Mouse (Mus musculus) embryonic facial prominence, embryonic 11.5 days (tissue): ENCODE results near the gene Gm20388. TPM values are rescaled to one million over a fixed set of nuclear protein-coding genes. Genes with fewer than 3 reads are reported as not detected.

Source experiments
- ATAC-seq: fragments of 200-750 bp; cut with Nextera tagmentation; replicated peaks from 2 replicates; pipeline ENCODE4 v1.8.0; 2017; ENCODE audit warnings: low read depth; ENCODE audit not compliant: insufficient number of reproducible peaks, low FRiP score, low TSS enrichment
- DNase-seq: peaks from one replicate; pipeline ENCODE4 v3.0.0-alpha.2; 2015; ENCODE audit warnings: low spot score
- H3K27ac ChIP-seq: fragments of 300-500 bp; sonication (generic); replicated peaks from 2 replicates; pipeline ENCODE4 v1.5.1; 2014; ENCODE audit warnings: mild to moderate bottlenecking, low read depth, low read length, control low read depth
- H3K27me3 ChIP-seq: fragments of 300-500 bp; sonication (generic); 2 replicates; pipeline ENCODE4 v1.6.1; 2014; ENCODE audit warnings: mild to moderate bottlenecking, low read length, moderate library complexity, mixed read lengths; ENCODE audit not compliant: control insufficient read depth, insufficient read depth
- H3K36me3 ChIP-seq: fragments of 300-500 bp; sonication (generic); replicated peaks from 2 replicates; pipeline ENCODE4 v1.6.1; 2014; ENCODE audit warnings: low read depth, mild to moderate bottlenecking, low read length, moderate library complexity, mixed read lengths; ENCODE audit not compliant: control insufficient read depth, insufficient read depth
- H3K4me1 ChIP-seq: fragments of 300-500 bp; sonication (generic); 2 replicates; pipeline ENCODE4 v1.6.1; 2014; ENCODE audit warnings: low read length, mixed read lengths; ENCODE audit not compliant: control insufficient read depth, insufficient read depth
- H3K4me2 ChIP-seq: fragments of 300-500 bp; sonication (generic); 2 replicates; pipeline ENCODE4 v1.6.1; 2014; ENCODE audit warnings: low read depth, mild to moderate bottlenecking, control low read depth, low read length, moderate library complexity
- H3K4me3 ChIP-seq: fragments of 300-500 bp; sonication (generic); 2 replicates; pipeline ENCODE4 v1.5.1; 2014; ENCODE audit warnings: low read depth, low read length, control low read depth
- H3K9ac ChIP-seq: fragments of 300-500 bp; sonication (generic); replicated peaks from 2 replicates; pipeline ENCODE4 v1.6.1; 2014; ENCODE audit warnings: mild to moderate bottlenecking, control low read depth, low read length
- H3K9me3 ChIP-seq: fragments of 300-500 bp; sonication (generic); replicated peaks from 2 replicates; pipeline ENCODE4 v1.6.1; 2016; ENCODE audit warnings: mild to moderate bottlenecking, low read length, inconsistent platforms, mixed read lengths; ENCODE audit not compliant: control insufficient read depth
- WGBS: fragments of 180-500 bp; shearing (Covaris S2); extraction: QIAGEN DNeasy Blood & Tissue Kit; methylation state at CpG from one replicate; pipeline ENCODE4 v1.1.7; 2014; 5-methylcytosine and 5-hydroxymethylcytosine counted together
- polyA plus RNA-seq: library from polyadenylated mRNA; unstranded; fragments of >200 nt; fragmentation: Nextera tagmentation; extraction: Ambion mirVana; gene quantifications from 2 replicates; pipeline ENCODE4 v1.2.1, GENCODE M21; 2014

Gm20388 gene
- polyA plus RNA-seq, 1 experiment from 2014 or later = 3.1 TPM

DNA sequence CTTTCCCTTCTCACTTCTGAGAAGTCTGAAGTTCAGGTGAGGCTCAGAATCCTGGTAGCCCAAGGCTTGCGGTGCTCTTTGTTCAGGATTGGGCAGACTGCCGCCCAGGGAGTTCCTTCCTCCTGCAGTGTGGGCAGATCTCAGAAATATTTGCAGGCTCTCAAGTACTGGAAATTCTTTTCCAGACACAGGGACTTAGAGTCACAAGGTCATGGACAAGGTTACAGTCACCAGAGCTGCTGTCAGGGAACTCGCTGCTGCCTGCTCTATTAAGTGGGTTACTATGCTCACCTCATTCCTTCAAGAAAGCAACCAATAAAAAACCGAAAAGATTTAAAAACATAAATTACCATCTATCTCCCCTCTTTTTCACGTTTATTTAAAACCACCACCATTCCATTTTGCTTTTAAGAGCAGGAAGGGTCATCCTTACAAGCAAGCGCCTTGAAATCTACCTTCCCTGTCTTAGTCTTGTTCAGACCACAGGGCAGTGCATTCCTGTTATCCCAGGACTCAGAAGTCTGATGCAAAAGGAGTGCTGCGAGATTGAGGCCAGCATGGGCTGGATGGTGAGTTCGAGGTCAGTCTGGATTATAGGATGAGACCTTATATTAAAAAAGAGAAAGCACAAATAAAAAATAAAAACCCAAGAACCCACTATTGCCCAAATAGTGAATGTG lies 4320.0 kb downstream of the Gm20388 start:
- peak; percentile 51 for ATAC-seq
- no peaks in the 10 kb centered on the region for H3K9me3 ChIP-seq
- WGBS = 49% methylated on average over 8 of the region's 8 CpGs
- H3K4me3 ChIP-seq = peak overlapping the region; percentile 91
- H3K27ac ChIP-seq = no peak overlapping the region
- no peak for DNase-seq
- H3K4me1 ChIP-seq = peaks cover 2% of the 10 kb centered on the region; the same call in 1 of the 2 replicates
- H3K4me2 ChIP-seq = peak overlapping the region; percentile 27; the same call in 1 of the 2 replicates
- H3K9ac ChIP-seq = no peak overlapping the region
- H3K27me3 ChIP-seq = no peaks in the 10 kb centered on the region
- H3K36me3 ChIP-seq = no peaks in the 10 kb centered on the region

DNA sequence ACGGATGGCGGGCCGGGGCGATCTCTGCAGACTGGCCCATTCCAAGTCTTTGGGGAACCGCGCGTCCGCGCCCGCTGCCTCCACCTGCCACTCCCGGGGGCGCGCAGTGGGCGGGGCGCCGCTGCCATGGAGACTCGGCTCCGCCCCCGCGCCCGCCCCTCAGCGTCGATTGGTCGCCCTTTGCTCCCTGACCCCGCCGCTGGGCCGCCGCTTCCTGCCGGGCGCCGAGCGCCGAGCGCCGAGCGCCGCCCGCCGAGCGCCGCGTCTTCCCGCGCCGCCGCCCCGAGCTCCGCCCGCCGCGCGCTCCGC lies 4320.5 kb downstream of the Gm20388 start, which contains the start of gene Galnt2:
Gene Galnt2 (plus strand): TSS at position 216 of the 309 bp plus-strand sequence.
- peak within 1 kb of the TSS; percentile 96 for H3K4me2 ChIP-seq
- under 1% methylated on average over 45 of the region's 53 CpGs for WGBS
- DNase-seq = peak; percentile 91
- no peaks in the 10 kb centered on the region for H3K9me3 ChIP-seq
- peak within 1 kb of the TSS; percentile 49 for H3K27ac ChIP-seq
- H3K9ac ChIP-seq = peak within 1 kb of the TSS; percentile 90
- no peaks in the 10 kb centered on the region for H3K36me3 ChIP-seq
- H3K27me3 ChIP-seq = no peaks in the 10 kb centered on the region
- peak; percentile 45 for ATAC-seq
- peaks cover 2% of the 10 kb centered on the region; the same call in 1 of the 2 replicates for H3K4me1 ChIP-seq
- H3K4me3 ChIP-seq = peak within 1 kb of the TSS; percentile 91

- WGBS = under 1% methylated on average over 67 of the region's 83 CpGs
- Histone ChIP-seq H3K27ac (peak overlapping the region; percentile 49), H3K27me3 (no peaks in the 10 kb centered on the region), H3K4me3 (peak overlapping the region; percentile 91), H3K4me1 (peaks cover 2% of the 10 kb centered on the region; the same call in 1 of the 2 replicates), H3K4me2 (peak overlapping the region; percentile 96), H3K9me3 (no peaks in the 10 kb centered on the region), H3K36me3 (no peaks in the 10 kb centered on the region), H3K9ac (peak overlapping the region; percentile 90)
- ATAC-seq (peak; percentile 61), DNase-seq (no peak)
These were observed 4321.0 kb downstream of the Gm20388 start for GRCm38 (mm10) chr8:124231485-124232279.

DNA sequence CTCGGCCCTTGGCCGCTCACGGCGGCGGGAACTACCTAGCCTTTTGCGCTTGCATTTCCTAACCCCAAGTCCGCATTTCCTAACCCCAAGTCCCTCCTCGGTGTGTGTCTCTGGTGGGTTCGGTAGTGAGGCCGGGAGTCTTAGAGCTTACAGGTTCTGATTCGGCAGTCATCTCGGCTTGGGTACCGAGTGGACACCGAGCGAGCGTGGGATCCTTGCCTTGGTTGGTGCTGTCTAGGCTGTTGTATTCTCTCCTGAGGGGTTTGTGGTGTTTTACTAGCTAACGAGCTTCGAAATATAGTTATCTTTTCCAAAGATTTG lies 4321.6 kb downstream of the Gm20388 start:
- Histone ChIP-seq H3K36me3 (no peaks in the 10 kb centered on the region), H3K4me2 (peak overlapping the region; percentile 96), H3K27me3 (no peaks in the 10 kb centered on the region), H3K4me3 (peak overlapping the region; percentile 91), H3K4me1 (peaks cover 2% of the 10 kb centered on the region; the same call in 1 of the 2 replicates), H3K9me3 (no peaks in the 10 kb centered on the region), H3K9ac (peak overlapping the region; percentile 90), H3K27ac (no peak overlapping the region)
- 4% methylated on average over 18 of the region's 18 CpGs for WGBS
- DNase-seq = no peak
- ATAC-seq = 0 out of 2 replicates have a peak, but pooled peaks have one; percentile 8

GRCm38 (mm10) chr8:124234496-124234895 lies 4323.9 kb downstream of the Gm20388 start:
- H3K36me3 ChIP-seq = no peaks in the 10 kb centered on the region
- WGBS = 51% methylated on average over 2 of the region's 2 CpGs
- no peak overlapping the region for H3K27ac ChIP-seq
- H3K27me3 ChIP-seq = no peaks in the 10 kb centered on the region
- no peak overlapping the region; the same call in 1 of the 2 replicates for H3K9ac ChIP-seq
- H3K4me3 ChIP-seq = no peak overlapping the region
- no peaks in the 10 kb centered on the region for H3K9me3 ChIP-seq
- peaks cover 2% of the 10 kb centered on the region; the same call in 1 of the 2 replicates for H3K4me1 ChIP-seq
- no peak overlapping the region for H3K4me2 ChIP-seq
- DNase-seq (no peak), ATAC-seq (no peak)

DNA sequence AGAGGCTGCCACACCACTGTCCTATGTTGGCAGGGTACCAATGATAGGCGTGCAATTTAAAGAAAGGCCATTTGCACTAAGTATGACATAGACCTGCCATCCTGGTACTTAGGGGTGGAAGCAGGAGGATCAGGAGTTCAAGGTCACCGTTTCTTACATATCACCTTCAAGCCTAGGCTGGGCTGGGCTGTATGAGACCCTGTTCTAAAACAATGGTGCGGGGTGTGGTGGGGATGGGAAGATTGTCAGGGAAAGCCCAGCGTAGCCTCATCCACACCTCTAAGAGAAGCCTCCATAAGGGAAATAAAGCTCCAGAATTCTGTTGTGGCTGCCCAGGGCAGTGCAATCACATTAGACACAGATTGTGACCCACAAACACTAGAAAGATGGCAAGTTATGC lies 4324.9 kb downstream of the Gm20388 start:
- Histone ChIP-seq H3K9ac (no peak overlapping the region), H3K9me3 (no peaks in the 10 kb centered on the region), H3K4me2 (no peak overlapping the region), H3K27ac (no peak overlapping the region), H3K36me3 (no peaks in the 10 kb centered on the region), H3K4me3 (no peak overlapping the region), H3K27me3 (no peaks in the 10 kb centered on the region), H3K4me1 (peaks cover 2% of the 10 kb centered on the region; the same call in 1 of the 2 replicates)
- WGBS = 89% methylated on average over 4 of the region's 4 CpGs
- ATAC-seq (no peak), DNase-seq (no peak)

DNA sequence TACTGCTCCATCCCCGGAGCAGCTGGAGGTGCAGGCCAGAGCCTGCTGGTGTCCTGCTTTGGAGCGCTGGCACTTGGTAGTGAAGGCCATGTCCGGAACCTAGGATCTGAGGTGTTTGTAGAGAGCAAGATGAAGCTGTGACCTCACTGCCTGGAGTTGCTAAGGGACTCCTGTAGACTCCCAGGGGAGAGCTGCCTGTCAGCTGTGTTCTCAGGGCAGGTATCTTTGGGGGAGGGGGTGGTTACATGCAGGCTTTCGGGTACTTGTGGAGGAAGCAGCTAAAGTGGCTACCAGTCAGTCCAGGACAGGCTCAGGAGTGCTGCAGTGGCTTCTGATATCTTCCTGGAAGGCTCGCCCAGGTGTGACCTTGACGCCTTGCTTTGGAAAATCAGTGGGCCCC lies 4328.7 kb downstream of the Gm20388 start:
- Histone ChIP-seq H3K27me3 (no peaks in the 10 kb centered on the region), H3K4me2 (no peak overlapping the region), H3K9ac (no peak overlapping the region), H3K4me3 (no peak overlapping the region), H3K36me3 (no peaks in the 10 kb centered on the region), H3K9me3 (no peaks in the 10 kb centered on the region; the same call in 1 of the 2 replicates), H3K4me1 (no peaks in the 10 kb centered on the region), H3K27ac (no peak overlapping the region)
- WGBS = 79% methylated on average over 6 of the region's 6 CpGs
- DNase-seq = no peak
- no peak for ATAC-seq

DNA sequence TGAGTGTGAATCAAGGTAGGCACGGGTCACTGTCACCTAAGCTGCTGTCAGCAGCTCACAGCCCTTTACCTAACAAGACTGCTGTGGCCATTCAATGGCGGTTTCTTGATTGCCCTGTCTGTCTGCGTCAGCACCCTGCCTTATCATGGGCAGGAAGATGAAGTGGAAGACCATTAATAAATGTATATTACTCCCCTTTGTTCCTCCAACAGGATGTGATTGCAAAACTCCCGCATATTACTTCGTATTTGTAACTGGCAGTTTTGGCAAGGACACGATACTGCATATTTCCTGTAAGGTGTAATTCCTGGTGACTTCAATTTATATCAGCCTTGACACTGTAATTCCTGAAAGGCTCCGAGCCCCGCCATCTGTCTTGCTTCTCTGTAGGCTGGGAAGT lies 4330.3 kb downstream of the Gm20388 start:
- Histone ChIP-seq H3K4me1 (no peaks in the 10 kb centered on the region), H3K4me2 (no peak overlapping the region), H3K27me3 (no peaks in the 10 kb centered on the region), H3K9me3 (no peaks in the 10 kb centered on the region; the same call in 1 of the 2 replicates), H3K4me3 (no peak overlapping the region), H3K27ac (no peak overlapping the region), H3K9ac (no peak overlapping the region), H3K36me3 (no peaks in the 10 kb centered on the region)
- ATAC-seq (no peak), DNase-seq (no peak)
- WGBS = 83% methylated on average over 8 of the region's 8 CpGs
